Comparison of ENCODE assay signal across 22 mouse cellular contexts in the genomic region with DNA sequence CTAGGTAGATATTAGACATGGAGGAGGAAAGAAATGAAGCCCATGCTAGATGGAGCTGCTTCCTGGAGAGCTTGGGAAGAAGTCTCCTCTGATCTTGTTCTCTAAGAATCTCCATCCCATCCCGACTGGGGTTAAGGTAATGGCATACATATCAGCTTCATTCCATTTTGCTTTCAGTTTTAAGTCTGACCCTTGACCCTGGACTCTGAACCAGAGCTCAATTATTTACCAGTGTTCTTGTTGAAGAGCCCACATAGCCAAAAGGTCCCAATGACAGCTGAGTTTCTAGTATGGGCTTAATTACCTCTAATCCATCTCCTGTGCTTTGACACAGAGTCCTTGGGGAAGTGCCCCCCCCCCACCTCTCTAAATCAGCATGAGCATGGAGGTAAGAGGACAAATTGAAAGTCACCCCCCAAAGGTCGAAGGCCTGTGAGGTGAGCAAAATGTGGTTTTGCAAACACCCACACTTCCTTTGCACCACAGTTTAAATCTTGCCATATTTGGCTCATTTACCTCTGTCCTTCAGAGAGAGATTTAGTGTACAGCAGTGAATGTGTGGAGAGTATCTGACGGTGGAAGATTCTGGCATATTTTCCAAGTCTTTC.
DNase-seq lines count a peak whose midpoint lies in the region; ATAC-seq and TF ChIP-seq lines count a peak whose summit lies in the region.
"Had no signal": no experiment of that assay in that cellular context is flagged by ENCODE, and none has a peak within 500 bp of the region (broad histone marks: within the 10 kb centered on the region; RNA-seq: fewer than 3 reads in every experiment).

No protein-coding gene starts in this region.

- ATAC-seq in kidney, embryonic 16.5 days (ENCODE audit: low FRiP score, low TSS enrichment), result no peak
- peak; percentile 38; the same call in 1 of the 2 replicates for ATAC-seq in liver, postnatal 0 days
- ATAC-seq in liver, embryonic 12.5 days, result no peak
- ATAC-seq in activated CD4-positive, CD25-positive, alpha-beta regulatory T cell, adult 4 months, result peak; percentile 54
- no peak for ATAC-seq in megakaryocyte-erythroid progenitor cell, adult 5-6 weeks (replicated peaks; ENCODE audit: low FRiP score, low TSS enrichment, poor library complexity, severe bottlenecking)
- ATAC-seq in intestine, postnatal 0 days, result no peak
- ATAC-seq: forebrain, postnatal 0 days; hindbrain, postnatal 0 days had no signal

- peak; percentile 78 for DNase-seq in kidney, adult 2 months
- no peak for DNase-seq in liver, postnatal 0 days
- DNase-seq: adrenal gland, postnatal 25 days; B cell, adult 2 months; cerebellum, adult 9-10 months; forebrain, postnatal 0 days; gastrocnemius, postnatal 14 days; heart, adult 11 months; right cerebral cortex, postnatal 14 days had no signal

- TF ChIP-seq EP300 in liver, postnatal 0 days (IDR thresholded peaks at IDR 0.05; ENCODE audit: low read depth), result no peak

- 55% methylated on average over 3 of the region's 3 CpGs for WGBS in kidney, adult 2 months
- WGBS in kidney, embryonic 16.5 days, result 51% methylated on average over 3 of the region's 3 CpGs
- 59% methylated on average over 3 of the region's 3 CpGs for WGBS in liver, postnatal 0 days (ENCODE audit: insufficient replicate concordance)
- whole genome bisulfite sequencing in liver, embryonic 12.5 days (ENCODE audit: insufficient replicate concordance), result 65% methylated on average over 3 of the region's 3 CpGs
- WGBS in intestine, postnatal 0 days, result 70% methylated on average over 3 of the region's 3 CpGs

- H3K4me1 ChIP-seq in kidney, adult 2 months (ENCODE audit: control insufficient read depth, insufficient read depth, low read length), result no peaks in the 10 kb centered on the region; the same call in 1 of the 2 replicates
- H3K4me1 ChIP-seq in kidney, embryonic 16.5 days (ENCODE audit: insufficient read depth, low read length), result no peaks in the 10 kb centered on the region
- no peaks in the 10 kb centered on the region for H3K4me1 ChIP-seq in liver, postnatal 0 days (ENCODE audit: insufficient read depth)
- no peaks in the 10 kb centered on the region for H3K4me1 ChIP-seq in liver, embryonic 12.5 days
- H3K4me1 ChIP-seq in intestine, postnatal 0 days (replicated peaks; ENCODE audit: control insufficient read depth, insufficient read depth, low read length), result no peaks in the 10 kb centered on the region
- H3K4me1 ChIP-seq: embryonic facial prominence, embryonic 12.5 days; limb, embryonic 13.5 days; liver, embryonic 15.5 days; midbrain, embryonic 10.5 days had no signal

- H3K36me3 ChIP-seq in kidney, adult 2 months (ENCODE audit: control insufficient read depth, insufficient read depth, low read length), result no peaks in the 10 kb centered on the region
- no peaks in the 10 kb centered on the region for H3K36me3 ChIP-seq in kidney, embryonic 16.5 days (ENCODE audit: insufficient read depth, low read length)
- H3K36me3 ChIP-seq in liver, postnatal 0 days (replicated peaks; ENCODE audit: insufficient read depth, low read length), result no peaks in the 10 kb centered on the region
- H3K36me3 ChIP-seq in liver, embryonic 12.5 days, result no peaks in the 10 kb centered on the region
- no peaks in the 10 kb centered on the region for H3K36me3 ChIP-seq in intestine, postnatal 0 days (ENCODE audit: control insufficient read depth, insufficient read depth)
- H3K36me3 ChIP-seq: embryonic facial prominence, embryonic 12.5 days; limb, embryonic 13.5 days; liver, embryonic 15.5 days; midbrain, embryonic 10.5 days had no signal

- H3K9ac ChIP-seq in kidney, embryonic 16.5 days (replicated peaks; ENCODE audit: low read length), result no peak overlapping the region
- H3K9ac ChIP-seq in liver, postnatal 0 days (replicated peaks), result no peak overlapping the region
- H3K9ac ChIP-seq in liver, embryonic 12.5 days, result no peak overlapping the region
- no peak overlapping the region for H3K9ac ChIP-seq in intestine, postnatal 0 days (ENCODE audit: low read depth, low read length)
- H3K9ac ChIP-seq: embryonic facial prominence, embryonic 12.5 days; forebrain, postnatal 0 days; limb, embryonic 13.5 days; liver, embryonic 15.5 days had no signal

- H3K4me2 ChIP-seq in kidney, embryonic 16.5 days (replicated peaks; ENCODE audit: low read depth, low read length), result no peak overlapping the region
- H3K4me2 ChIP-seq in liver, postnatal 0 days (ENCODE audit: low read depth, low read length), result no peak overlapping the region
- H3K4me2 ChIP-seq in liver, embryonic 12.5 days, result no peak overlapping the region
- no peak overlapping the region for H3K4me2 ChIP-seq in intestine, postnatal 0 days (replicated peaks; ENCODE audit: low read depth)
- H3K4me2 ChIP-seq: embryonic facial prominence, embryonic 12.5 days; heart, embryonic 11.5 days; limb, embryonic 13.5 days; liver, embryonic 15.5 days had no signal

- no peak overlapping the region for H3K4me3 ChIP-seq in kidney, adult 2 months (ENCODE audit: insufficient read depth, low read depth, low read length)
- H3K4me3 ChIP-seq in kidney, embryonic 16.5 days (ENCODE audit: low read length), result no peak overlapping the region
- no peak overlapping the region for H3K4me3 ChIP-seq in liver, postnatal 0 days (ENCODE audit: low read depth, low read length)
- H3K4me3 ChIP-seq in liver, embryonic 12.5 days, result no peak overlapping the region
- no peak overlapping the region for H3K4me3 ChIP-seq in intestine, postnatal 0 days (ENCODE audit: low read depth, low read length)
- H3K4me3 ChIP-seq: embryonic facial prominence, embryonic 12.5 days; limb, embryonic 13.5 days; liver, embryonic 15.5 days; midbrain, embryonic 10.5 days had no signal

- H3K27me3 ChIP-seq in kidney, adult 2 months (replicated peaks; ENCODE audit: control insufficient read depth, insufficient read depth, low read length), result no peaks in the 10 kb centered on the region
- H3K27me3 ChIP-seq in kidney, embryonic 16.5 days (ENCODE audit: insufficient read depth, low read length), result no peaks in the 10 kb centered on the region
- H3K27me3 ChIP-seq in liver, postnatal 0 days (ENCODE audit: insufficient read depth, low read length), result no peaks in the 10 kb centered on the region
- H3K27me3 ChIP-seq in liver, embryonic 12.5 days (replicated peaks), result no peaks in the 10 kb centered on the region
- H3K27me3 ChIP-seq in intestine, postnatal 0 days (replicated peaks; ENCODE audit: control insufficient read depth, insufficient read depth, low read length), result no peaks in the 10 kb centered on the region
- H3K27me3 ChIP-seq: embryonic facial prominence, embryonic 12.5 days; limb, embryonic 13.5 days; liver, embryonic 15.5 days had no signal

- no peaks in the 10 kb centered on the region for H3K9me3 ChIP-seq in kidney, embryonic 16.5 days (ENCODE audit: low read length)
- H3K9me3 ChIP-seq in liver, postnatal 0 days (ENCODE audit: low read length), result no peaks in the 10 kb centered on the region
- no peaks in the 10 kb centered on the region for H3K9me3 ChIP-seq in liver, embryonic 12.5 days (replicated peaks)
- H3K9me3 ChIP-seq in intestine, postnatal 0 days (ENCODE audit: control insufficient read depth), result no peaks in the 10 kb centered on the region
- H3K9me3 ChIP-seq: embryonic facial prominence, embryonic 12.5 days; limb, embryonic 13.5 days; liver, embryonic 15.5 days; midbrain, embryonic 10.5 days had no signal

- H3K27ac ChIP-seq in kidney, adult 2 months (ENCODE audit: insufficient read depth, low read depth, low read length), result peak overlapping the region; percentile 78
- no peak overlapping the region for H3K27ac ChIP-seq in kidney, embryonic 16.5 days (ENCODE audit: low read length)
- no peak overlapping the region for H3K27ac ChIP-seq in liver, postnatal 0 days (ENCODE audit: low read depth)
- no peak overlapping the region for H3K27ac ChIP-seq in liver, embryonic 12.5 days
- no peak overlapping the region for H3K27ac ChIP-seq in intestine, postnatal 0 days (ENCODE audit: low read depth, low read length)
- H3K27ac ChIP-seq: embryonic facial prominence, embryonic 12.5 days; hindbrain, postnatal 0 days; limb, embryonic 13.5 days; liver, embryonic 15.5 days; macrophage; midbrain, embryonic 10.5 days; stomach, postnatal 0 days had no signal

- no peak for TF ChIP-seq CTCF in kidney, adult 2 months (conservative IDR thresholded peaks at IDR 0.05; ENCODE audit: insufficient read depth, insufficient read length, low read depth, low read length)
- TF ChIP-seq CTCF in liver, postnatal 0 days (IDR thresholded peaks at IDR 0.05; ENCODE audit: low read depth), result no peak
- TF ChIP-seq CTCF in intestine, postnatal 0 days (IDR thresholded peaks at IDR 0.05; ENCODE audit: low read depth), result no peak

- TF ChIP-seq POLR2A in kidney, adult 2 months (IDR thresholded peaks at IDR 0.05; ENCODE audit: low read depth, low read length), result no peak

Comparison
In these comparisons a context has a peak if more than half of its experiments do, and no peak if none do; other contexts are left out.
1. ATAC-seq: peak in liver, postnatal 0 days (single experiment) and activated CD4-positive, CD25-positive, alpha-beta regulatory T cell, adult 4 months (single experiment); none in kidney, embryonic 16.5 days (single experiment), liver, embryonic 12.5 days (single experiment), megakaryocyte-erythroid progenitor cell, adult 5-6 weeks (single experiment) and intestine, postnatal 0 days (single experiment).